Mouse (Mus musculus): ENCODE data around the gene Gng8.

GRCm38 (mm10) chr7:16867488-16867887, 24.1 kb upstream of the Gng8 start:
- TF ChIP-seq POLR2A (IDR thresholded peaks at IDR 0.05; ENCODE audit: borderline replicate concordance, extremely low read depth, low read depth, low read length) (no peak), CTCF (IDR thresholded peaks at IDR 0.05; ENCODE audit: insufficient read depth, low read length) (no peak)
